Mouse (Mus musculus): ENCODE data around the gene Rhot2.

- TF ChIP-seq CTCF (IDR thresholded peaks at IDR 0.05; ENCODE audit: control insufficient read depth, insufficient read depth, insufficient read length) (no peak), MAX (IDR thresholded peaks at IDR 0.05) (no peak), CEBPB (IDR thresholded peaks at IDR 0.05; ENCODE audit: low read depth) (no peak), MYOG (IDR thresholded peaks at IDR 0.05; ENCODE audit: control insufficient read depth, extremely low read depth, insufficient read length) (no peak), USF1 (IDR thresholded peaks at IDR 0.05; ENCODE audit: low read depth) (no peak), MYOD1 (IDR thresholded peaks at IDR 0.05; ENCODE audit: control insufficient read depth, insufficient read length, low read depth) (no peak), FOSL1 (IDR thresholded peaks at IDR 0.05; ENCODE audit: insufficient read depth, low read length, poor library complexity, severe bottlenecking) (no peak)
Measured at GRCm38 (mm10) chr17:25794197-25794596, 50.5 kb downstream of the Rhot2 start.
